Mouse (Mus musculus): ENCODE data around the gene Bhmt. TPM values are rescaled to one million over a fixed set of nuclear protein-coding genes. Genes with fewer than 3 reads are reported as not detected.
A peak's percentile ranks its signal among the peaks of the same experiment; 100 is the strongest.

Gene Bhmt
- polyA plus RNA-seq (2014; fragmentation: Nextera tagmentation; extraction: Ambion mirVana), result not detected in 2 replicates

DNA sequence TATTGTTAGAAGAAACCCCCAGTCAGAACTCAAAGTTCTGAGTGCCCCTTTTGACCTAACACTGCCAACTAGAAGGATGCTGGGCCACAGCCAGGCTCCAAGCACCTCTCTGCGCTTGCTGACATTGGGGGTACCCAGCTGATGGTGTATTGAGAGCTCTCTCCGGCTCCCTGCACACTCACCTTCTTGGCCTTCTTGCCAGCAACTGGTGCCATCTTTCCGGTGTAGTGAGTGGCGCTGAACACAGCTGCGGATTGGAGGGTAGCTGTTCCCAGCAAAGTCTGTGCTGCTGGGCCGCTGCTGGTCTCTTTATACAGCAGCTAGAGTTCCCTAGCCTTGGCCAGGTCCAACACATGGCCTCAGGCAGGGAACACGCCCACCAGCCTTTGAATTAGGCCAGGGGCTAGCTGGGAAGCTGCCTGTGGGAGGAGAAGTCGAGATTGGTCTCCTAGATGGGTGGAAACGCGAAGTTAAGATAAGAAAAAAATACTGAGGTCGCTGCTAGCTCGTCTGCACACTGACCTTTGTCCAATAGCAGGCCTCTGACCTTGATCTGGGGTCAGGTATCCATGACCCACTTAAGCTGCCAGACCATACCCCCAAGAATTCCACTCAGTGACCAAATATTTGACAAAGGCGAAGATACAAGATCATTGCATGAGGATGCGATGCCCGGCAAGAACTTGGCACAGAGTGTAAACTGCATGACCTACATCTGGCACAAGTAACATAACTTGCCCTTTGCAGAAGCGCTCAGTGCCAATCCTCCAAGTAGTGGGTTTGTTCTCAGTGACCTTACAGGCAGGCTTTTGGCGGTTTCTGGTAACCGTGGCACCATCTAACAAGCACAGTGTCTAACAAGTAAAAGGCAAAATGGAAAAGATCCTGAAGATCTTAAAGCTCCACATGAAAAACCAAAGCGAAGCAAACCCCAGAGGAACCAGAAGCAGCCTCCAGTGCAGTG is at the start of gene Bhmt:
TSS of gene Bhmt (minus strand) at position 680 of the 964 bp plus-strand sequence.
- H3K27ac ChIP-seq (ENCODE audit: low read depth, low read length), result no peak within 1 kb of the TSS
- no peaks in the 10 kb centered on the region for H3K36me3 ChIP-seq (ENCODE audit: control insufficient read depth, insufficient read depth, low read length)
- DNase-seq (ENCODE audit: low spot score) (no peak), ATAC-seq (replicated peaks; ENCODE audit: low FRiP score) (no peak)
- H3K4me3 ChIP-seq (ENCODE audit: low read depth, low read length), result no peak within 1 kb of the TSS
- H3K9me3 ChIP-seq (ENCODE audit: control insufficient read depth, low read length), result no peaks in the 10 kb centered on the region
- H3K4me1 ChIP-seq (replicated peaks; ENCODE audit: control insufficient read depth, insufficient read depth, low read length), result no peaks in the 10 kb centered on the region
- no peak within 1 kb of the TSS for H3K9ac ChIP-seq (ENCODE audit: low read length)
- 79% methylated on average over 19 of the region's 19 CpGs for WGBS
- H3K4me2 ChIP-seq (ENCODE audit: low read depth, low read length, severe bottlenecking), result no peak within 1 kb of the TSS
- H3K27me3 ChIP-seq (ENCODE audit: control insufficient read depth, insufficient read depth, low read length), result no peaks in the 10 kb centered on the region

DNA sequence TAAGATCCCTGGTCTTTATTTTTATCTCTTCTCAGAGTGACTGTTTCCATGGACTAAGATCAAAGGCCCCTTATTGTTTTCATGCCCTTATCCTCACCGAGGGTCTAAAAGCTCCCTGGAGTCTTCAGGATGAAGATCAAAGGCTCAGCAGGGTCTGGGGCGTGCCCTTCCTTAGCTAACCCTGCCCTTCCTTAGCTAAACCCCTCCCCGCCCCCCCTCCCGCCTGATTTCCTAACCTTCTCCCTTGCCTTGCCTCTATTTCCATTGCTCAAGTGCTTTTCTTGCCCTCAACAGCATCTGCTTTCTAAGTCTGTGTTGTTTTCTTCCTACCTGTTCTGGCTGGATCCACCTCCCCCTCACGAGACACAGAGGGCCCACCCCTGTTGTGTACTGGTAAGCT is 49.6 kb upstream of the Bhmt start:
- Histone ChIP-seq H3K36me3 (ENCODE audit: control insufficient read depth, insufficient read depth, low read length) (no peaks in the 10 kb centered on the region), H3K4me1 (replicated peaks; ENCODE audit: control insufficient read depth, insufficient read depth, low read length) (no peaks in the 10 kb centered on the region), H3K4me3 (ENCODE audit: low read depth, low read length) (no peak overlapping the region), H3K27ac (ENCODE audit: low read depth, low read length) (no peak overlapping the region), H3K4me2 (ENCODE audit: low read depth, low read length, severe bottlenecking) (no peak overlapping the region), H3K9me3 (ENCODE audit: control insufficient read depth, low read length) (no peaks in the 10 kb centered on the region), H3K9ac (ENCODE audit: low read length) (no peak overlapping the region), H3K27me3 (ENCODE audit: control insufficient read depth, insufficient read depth, low read length) (no peaks in the 10 kb centered on the region)
- DNase-seq (ENCODE audit: low spot score) (no peak), ATAC-seq (replicated peaks; ENCODE audit: low FRiP score) (no peak)
- 10% methylated on average over 5 of the region's 5 CpGs for WGBS

- no peak for ATAC-seq (replicated peaks; ENCODE audit: low FRiP score)
- H3K27me3 ChIP-seq (ENCODE audit: control insufficient read depth, insufficient read depth, low read length), result no peaks in the 10 kb centered on the region
Measured at GRCm38 (mm10) chr13:93685226-93685625, 47.5 kb upstream of the Bhmt start.

DNA sequence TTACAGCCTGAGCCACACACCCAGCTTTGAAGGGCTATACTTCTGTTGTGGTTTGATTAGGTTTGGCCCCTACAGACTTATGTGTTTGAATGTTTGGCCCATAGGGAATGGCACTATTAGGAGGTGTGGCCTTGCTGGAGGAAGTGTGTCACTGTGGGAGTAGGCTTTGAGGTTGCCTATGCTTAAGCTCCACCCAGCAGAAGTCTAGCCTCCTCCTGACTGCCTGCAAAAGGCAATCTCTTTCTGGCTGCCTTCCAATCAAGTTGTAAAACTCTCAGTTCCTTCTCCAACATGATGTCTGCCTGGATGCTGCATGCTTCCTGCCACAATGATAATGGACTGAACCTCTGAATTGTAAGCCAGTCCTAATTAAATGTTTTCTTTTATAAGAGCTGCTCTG is 45.6 kb upstream of the Bhmt start:
- Histone ChIP-seq H3K4me2 (ENCODE audit: low read depth, low read length, severe bottlenecking) (no peak overlapping the region), H3K4me1 (replicated peaks; ENCODE audit: control insufficient read depth, insufficient read depth, low read length) (no peaks in the 10 kb centered on the region), H3K9me3 (ENCODE audit: control insufficient read depth, low read length) (no peaks in the 10 kb centered on the region), H3K27ac (ENCODE audit: low read depth, low read length) (no peak overlapping the region), H3K4me3 (ENCODE audit: low read depth, low read length) (no peak overlapping the region), H3K36me3 (ENCODE audit: control insufficient read depth, insufficient read depth, low read length) (no peaks in the 10 kb centered on the region), H3K9ac (ENCODE audit: low read length) (no peak overlapping the region), H3K27me3 (ENCODE audit: control insufficient read depth, insufficient read depth, low read length) (no peaks in the 10 kb centered on the region)
- ATAC-seq (replicated peaks; ENCODE audit: low FRiP score), result no peak
- DNase-seq (ENCODE audit: low spot score), result no peak

More at GRCm38 (mm10) chr13:93685226-93685625, 47.5 kb upstream of the Bhmt start:
- no peak overlapping the region for H3K4me3 ChIP-seq (ENCODE audit: low read depth, low read length)
- DNase-seq (ENCODE audit: low spot score), result no peak
- 70% methylated on average over 4 of the region's 4 CpGs for WGBS
- H3K27ac ChIP-seq (ENCODE audit: low read depth, low read length), result no peak overlapping the region
- H3K4me2 ChIP-seq (ENCODE audit: low read depth, low read length, severe bottlenecking), result no peak overlapping the region
- H3K36me3 ChIP-seq (ENCODE audit: control insufficient read depth, insufficient read depth, low read length), result no peaks in the 10 kb centered on the region
- H3K9me3 ChIP-seq (ENCODE audit: control insufficient read depth, low read length), result no peaks in the 10 kb centered on the region
- no peaks in the 10 kb centered on the region for H3K4me1 ChIP-seq (replicated peaks; ENCODE audit: control insufficient read depth, insufficient read depth, low read length)
- H3K9ac ChIP-seq (ENCODE audit: low read length), result no peak overlapping the region

GRCm38 (mm10) chr13:93676864-93677263 is 39.1 kb upstream of the Bhmt start:
- Histone ChIP-seq H3K36me3 (ENCODE audit: control insufficient read depth, insufficient read depth, low read length) (no peaks in the 10 kb centered on the region), H3K4me1 (replicated peaks; ENCODE audit: control insufficient read depth, insufficient read depth, low read length) (0 out of 2 replicates have a peak, but pooled peaks cover 1% of the 10 kb centered on the region), H3K4me3 (ENCODE audit: low read depth, low read length) (no peak overlapping the region), H3K27me3 (ENCODE audit: control insufficient read depth, insufficient read depth, low read length) (peaks cover 6% of the 10 kb centered on the region; the same call in 1 of the 2 replicates), H3K4me2 (ENCODE audit: low read depth, low read length, severe bottlenecking) (no peak overlapping the region), H3K9me3 (ENCODE audit: control insufficient read depth, low read length) (no peaks in the 10 kb centered on the region), H3K27ac (ENCODE audit: low read depth, low read length) (no peak overlapping the region), H3K9ac (ENCODE audit: low read length) (no peak overlapping the region)
- no peak for DNase-seq (ENCODE audit: low spot score)
- no peak for ATAC-seq (replicated peaks; ENCODE audit: low FRiP score)
- 79% methylated on average over 9 of the region's 9 CpGs for WGBS

DNA sequence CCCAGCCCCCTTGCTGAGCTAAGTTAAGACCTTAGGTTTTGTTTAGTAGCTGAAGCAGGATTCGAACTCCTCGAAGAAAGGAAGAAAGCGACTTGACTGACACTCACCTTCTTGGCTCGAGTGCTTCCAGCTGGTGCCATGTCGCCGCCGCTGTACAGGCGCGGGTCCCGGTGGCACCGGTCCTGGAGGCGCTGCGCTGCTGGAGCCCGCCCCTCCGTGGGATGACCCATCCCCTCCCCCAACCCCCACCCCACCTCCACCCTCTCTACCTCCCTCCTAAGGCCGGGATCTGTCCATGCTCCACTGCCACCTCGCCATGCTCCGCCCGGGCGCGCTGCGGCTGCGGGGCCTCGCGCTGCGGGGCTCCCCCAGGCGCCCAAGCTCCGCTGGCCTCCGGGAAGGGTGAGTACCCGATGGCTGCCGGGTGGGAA is 36.4 kb upstream of the Bhmt start, which contains the start of the genes Bhmt2 and Dmgdh:
TSS of gene Bhmt2 (minus strand) at position 172 of the 431 bp plus-strand sequence.
TSS of gene Dmgdh (plus strand) at position 303 of the 431 bp plus-strand sequence.
- no peak for ATAC-seq (replicated peaks; ENCODE audit: low FRiP score)
- Histone ChIP-seq H3K9ac (ENCODE audit: low read length) (no peak within 1 kb of the TSS), H3K27ac (ENCODE audit: low read depth, low read length) (no peak within 1 kb of the TSS), H3K9me3 (ENCODE audit: control insufficient read depth, low read length) (no peaks in the 10 kb centered on the region), H3K4me1 (replicated peaks; ENCODE audit: control insufficient read depth, insufficient read depth, low read length) (0 out of 2 replicates have a peak, but pooled peaks cover 1% of the 10 kb centered on the region), H3K36me3 (ENCODE audit: control insufficient read depth, insufficient read depth, low read length) (no peaks in the 10 kb centered on the region), H3K4me2 (ENCODE audit: low read depth, low read length, severe bottlenecking) (peak within 1 kb of the TSS; percentile 40), H3K4me3 (ENCODE audit: low read depth, low read length) (0 out of 2 replicates have a peak within 1 kb of the TSS, but pooled peaks have one; percentile 14), H3K27me3 (ENCODE audit: control insufficient read depth, insufficient read depth, low read length) (peaks cover 6% of the 10 kb centered on the region; the same call in 1 of the 2 replicates)
- 7% methylated on average over 30 of the region's 31 CpGs for WGBS
- DNase-seq (ENCODE audit: low spot score), result peak; percentile 56

DNA sequence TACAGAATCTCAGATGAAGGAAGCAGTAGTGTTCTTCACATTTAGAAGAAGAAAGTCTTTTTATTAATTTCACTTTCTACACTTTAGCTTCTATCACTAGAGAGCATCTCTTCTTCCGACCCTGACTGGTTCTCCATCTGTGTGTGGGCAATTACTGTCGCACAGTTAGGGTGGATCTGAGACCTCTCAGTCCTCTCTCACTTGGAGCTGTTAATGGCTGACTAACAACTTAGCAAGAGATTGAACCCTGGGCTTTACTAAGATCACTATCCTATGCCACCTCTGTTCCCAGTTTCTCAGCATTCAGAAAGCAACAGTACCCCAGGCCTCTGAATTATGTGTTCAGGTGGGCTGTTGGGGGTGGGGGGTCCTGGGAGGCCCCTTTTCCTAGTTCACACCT is 35.5 kb upstream of the Bhmt start:
- Histone ChIP-seq H3K36me3 (ENCODE audit: control insufficient read depth, insufficient read depth, low read length) (no peaks in the 10 kb centered on the region), H3K4me2 (ENCODE audit: low read depth, low read length, severe bottlenecking) (no peak overlapping the region), H3K9ac (ENCODE audit: low read length) (no peak overlapping the region), H3K4me1 (replicated peaks; ENCODE audit: control insufficient read depth, insufficient read depth, low read length) (0 out of 2 replicates have a peak, but pooled peaks cover 1% of the 10 kb centered on the region), H3K9me3 (ENCODE audit: control insufficient read depth, low read length) (no peaks in the 10 kb centered on the region), H3K27ac (ENCODE audit: low read depth, low read length) (no peak overlapping the region), H3K4me3 (ENCODE audit: low read depth, low read length) (no peak overlapping the region), H3K27me3 (ENCODE audit: control insufficient read depth, insufficient read depth, low read length) (peaks cover 6% of the 10 kb centered on the region; the same call in 1 of the 2 replicates)
- DNase-seq (ENCODE audit: low spot score) (no peak), ATAC-seq (replicated peaks; ENCODE audit: low FRiP score) (no peak)
- WGBS, result 70% methylated on average over 2 of the region's 2 CpGs

DNA sequence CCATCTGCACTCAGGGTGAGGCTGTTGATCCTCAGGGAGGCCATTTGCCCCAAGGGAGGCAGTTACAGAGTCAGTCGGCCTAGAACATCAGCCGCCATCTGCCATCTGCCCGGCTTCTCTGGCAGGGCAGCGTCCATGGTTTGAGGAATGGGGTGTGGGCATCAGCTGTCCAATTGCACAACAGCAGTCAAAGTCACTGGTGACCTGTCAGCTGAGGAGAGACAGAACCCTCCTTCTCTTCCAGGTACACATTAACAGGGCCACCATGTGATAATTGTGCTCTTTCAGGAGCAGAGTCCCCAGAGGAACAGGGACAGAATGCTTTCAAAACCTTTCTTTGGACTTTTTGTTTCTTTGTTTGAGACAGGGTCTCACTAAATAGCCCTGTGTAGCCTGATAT is 34.6 kb upstream of the Bhmt start:
- Histone ChIP-seq H3K4me2 (ENCODE audit: low read depth, low read length, severe bottlenecking) (no peak overlapping the region), H3K27me3 (ENCODE audit: control insufficient read depth, insufficient read depth, low read length) (peaks cover 6% of the 10 kb centered on the region; the same call in 1 of the 2 replicates), H3K4me3 (ENCODE audit: low read depth, low read length) (no peak overlapping the region), H3K27ac (ENCODE audit: low read depth, low read length) (no peak overlapping the region), H3K9me3 (ENCODE audit: control insufficient read depth, low read length) (no peaks in the 10 kb centered on the region), H3K36me3 (ENCODE audit: control insufficient read depth, insufficient read depth, low read length) (no peaks in the 10 kb centered on the region), H3K4me1 (replicated peaks; ENCODE audit: control insufficient read depth, insufficient read depth, low read length) (0 out of 2 replicates have a peak, but pooled peaks cover 1% of the 10 kb centered on the region), H3K9ac (ENCODE audit: low read length) (no peak overlapping the region)
- ATAC-seq (replicated peaks; ENCODE audit: low FRiP score), result no peak
- no peak for DNase-seq (ENCODE audit: low spot score)
- 88% methylated on average over 4 of the region's 4 CpGs for WGBS

All from forebrain, embryonic 11.5 days (tissue).